Mouse (Mus musculus) megakaryocyte, adult 5-6 weeks (primary cell): ENCODE data around the gene Pdzd2. TPM values are rescaled to one million over a fixed set of nuclear protein-coding genes. Genes with fewer than 3 reads are reported as not detected.

Experiments
- ATAC-seq: 2 replicates; pipeline ENCODE4 v1.8.0; 2016; ENCODE audit warnings: mild to moderate bottlenecking, inconsistent platforms; ENCODE audit not compliant: poor library complexity, severe bottlenecking
- total RNA-seq, 2 experiments: library from RNA; stranded (forward) in 1 of 2; stranded (reverse) in 1 of 2; fragments of 153-499, 151-499 nt in 1 of 2; fragments of 221-1000, 200-1000 nt in 1 of 2; gene quantifications; 2 replicates each; pipeline versions ENCODE4 v1.2.3 to v1.2.4; 2015 to 2017

Gene Pdzd2
- total RNA-seq, 2 experiments from 2014 or later, result 0.22 to 0.59 TPM

GRCm38 (mm10) chr15:12734221-12734620 is 5.5 kb downstream of the Pdzd2 start:
- ATAC-seq, result no peak

- ATAC-seq, result no peak
These were observed 7.1 kb downstream of the Pdzd2 start for GRCm38 (mm10) chr15:12732613-12733012.

GRCm38 (mm10) chr15:12728381-12728780 is 11.3 kb downstream of the Pdzd2 start:
- no peak for ATAC-seq

GRCm38 (mm10) chr15:12725256-12725655 is 14.5 kb downstream of the Pdzd2 start:
- ATAC-seq, result no peak

GRCm38 (mm10) chr15:12721684-12722500 is 17.8 kb downstream of the Pdzd2 start:
- no peak for ATAC-seq

GRCm38 (mm10) chr15:12718819-12719218 is 20.9 kb downstream of the Pdzd2 start:
- no peak for ATAC-seq

GRCm38 (mm10) chr15:12717410-12717809 is 22.3 kb downstream of the Pdzd2 start:
- ATAC-seq, result no peak

GRCm38 (mm10) chr15:12716881-12717280 is 22.8 kb downstream of the Pdzd2 start:
- no peak for ATAC-seq

- no peak for ATAC-seq
These were observed 25.4 kb downstream of the Pdzd2 start for GRCm38 (mm10) chr15:12714322-12714721.

GRCm38 (mm10) chr15:12713216-12713615 is 26.5 kb downstream of the Pdzd2 start:
- no peak for ATAC-seq

- no peak for ATAC-seq
These were observed 29.7 kb downstream of the Pdzd2 start for GRCm38 (mm10) chr15:12710036-12710435.

- ATAC-seq, result no peak
These were observed 31.4 kb downstream of the Pdzd2 start for GRCm38 (mm10) chr15:12708297-12708696.

- no peak for ATAC-seq
These were observed 32.8 kb downstream of the Pdzd2 start for GRCm38 (mm10) chr15:12706902-12707301.

GRCm38 (mm10) chr15:12700367-12700766 is 39.4 kb downstream of the Pdzd2 start:
- ATAC-seq, result no peak

- no peak for ATAC-seq
These were observed 42.0 kb downstream of the Pdzd2 start for GRCm38 (mm10) chr15:12697741-12698140.

- no peak for ATAC-seq
These were observed 42.8 kb downstream of the Pdzd2 start for GRCm38 (mm10) chr15:12696889-12697288.

GRCm38 (mm10) chr15:12689716-12690381 is 49.9 kb downstream of the Pdzd2 start:
- no peak for ATAC-seq

- no peak for ATAC-seq
These were observed 57.2 kb downstream of the Pdzd2 start for GRCm38 (mm10) chr15:12682549-12682948.

- ATAC-seq, result no peak
These were observed 57.8 kb downstream of the Pdzd2 start for GRCm38 (mm10) chr15:12681891-12682290.

GRCm38 (mm10) chr15:12680750-12681149 is 59.0 kb downstream of the Pdzd2 start:
- ATAC-seq, result no peak

- ATAC-seq, result no peak
These were observed 59.7 kb downstream of the Pdzd2 start for GRCm38 (mm10) chr15:12679996-12680395.

- no peak for ATAC-seq
These were observed 61.1 kb downstream of the Pdzd2 start for GRCm38 (mm10) chr15:12678540-12679112.
